Mouse (Mus musculus) liver, postnatal 0 days (tissue): ENCODE results near the gene Rgl2. TPM values are rescaled to one million over a fixed set of nuclear protein-coding genes. Genes with fewer than 3 reads are reported as not detected.

Experiments
- ATAC-seq: fragments of 200-750 bp; cut with Nextera tagmentation; 2 replicates; pipeline ENCODE4 v1.8.0; 2017; ENCODE audit warnings: mild to moderate bottlenecking, moderate library complexity
- DNase-seq: peaks from one replicate; pipeline ENCODE4 v3.0.0-alpha.2; 2016
- H3K27ac ChIP-seq: fragments of 300-500 bp; sonication (generic); 2 replicates; pipeline ENCODE4 v1.5.1; 2014; ENCODE audit warnings: antibody characterized with exemption, moderate library complexity, mild to moderate bottlenecking, low read depth
- H3K27me3 ChIP-seq: fragments of 300-500 bp; sonication (generic); 2 replicates; pipeline ENCODE4 v1.6.1; 2014; ENCODE audit warnings: low read length, control low read depth, mixed read lengths; ENCODE audit not compliant: insufficient read depth
- H3K36me3 ChIP-seq: fragments of 300-500 bp; sonication (generic); replicated peaks from 2 replicates; pipeline ENCODE4 v1.6.1; 2014; ENCODE audit warnings: mild to moderate bottlenecking, control low read depth, low read length, moderate library complexity, mixed read lengths; ENCODE audit not compliant: insufficient read depth
- H3K4me1 ChIP-seq: fragments of 300-500 bp; sonication (generic); 2 replicates; pipeline ENCODE4 v1.6.1; 2014; ENCODE audit warnings: antibody characterized with exemption, mild to moderate bottlenecking, control low read depth; ENCODE audit not compliant: insufficient read depth
- H3K4me2 ChIP-seq: fragments of 300-500 bp; sonication (generic); 2 replicates; pipeline ENCODE4 v1.6.1; 2014; ENCODE audit warnings: low read depth, mild to moderate bottlenecking, low read length, moderate library complexity, mixed read lengths
- H3K4me3 ChIP-seq: fragments of 300-500 bp; sonication (generic); 2 replicates; pipeline ENCODE4 v1.5.1; 2014; ENCODE audit warnings: low read depth, low read length
- H3K9ac ChIP-seq: fragments of 300-500 bp; sonication (generic); replicated peaks from 2 replicates; pipeline ENCODE4 v1.6.1; 2014; ENCODE audit warnings: mild to moderate bottlenecking, moderate library complexity
- H3K9me3 ChIP-seq: fragments of 300-500 bp; sonication (generic); 2 replicates; pipeline ENCODE4 v1.6.1; 2016; ENCODE audit warnings: mild to moderate bottlenecking, control low read depth, low read length, mixed read lengths
- CTCF ChIP-seq: sonication (generic); IDR thresholded peaks from 2 replicates; pipeline ENCODE4 v1.5.1; 2016; ENCODE audit warnings: antibody characterized with exemption, low read depth
- EP300 ChIP-seq: IDR thresholded peaks from 2 replicates; pipeline ENCODE4 v1.6.1; 2016; ENCODE audit warnings: antibody characterized with exemption, low read depth, mild to moderate bottlenecking
- WGBS: fragments of 180-500 bp; shearing (Covaris S2); extraction: QIAGEN DNeasy Blood & Tissue Kit; methylation state at CpG from one replicate; pipeline ENCODE4 v1.1.7; 2014; ENCODE audit not compliant: insufficient replicate concordance; 5-methylcytosine and 5-hydroxymethylcytosine counted together
- polyA plus RNA-seq: library from polyadenylated mRNA; unstranded; fragments of >200 nt; fragmentation: Nextera tagmentation; extraction: Ambion mirVana; gene quantifications from 2 replicates; pipeline ENCODE4 v1.2.1, GENCODE M21; 2015

Rgl2 gene
- polyA plus RNA-seq, 1 experiment from 2014 or later, result 6.8 TPM

DNA sequence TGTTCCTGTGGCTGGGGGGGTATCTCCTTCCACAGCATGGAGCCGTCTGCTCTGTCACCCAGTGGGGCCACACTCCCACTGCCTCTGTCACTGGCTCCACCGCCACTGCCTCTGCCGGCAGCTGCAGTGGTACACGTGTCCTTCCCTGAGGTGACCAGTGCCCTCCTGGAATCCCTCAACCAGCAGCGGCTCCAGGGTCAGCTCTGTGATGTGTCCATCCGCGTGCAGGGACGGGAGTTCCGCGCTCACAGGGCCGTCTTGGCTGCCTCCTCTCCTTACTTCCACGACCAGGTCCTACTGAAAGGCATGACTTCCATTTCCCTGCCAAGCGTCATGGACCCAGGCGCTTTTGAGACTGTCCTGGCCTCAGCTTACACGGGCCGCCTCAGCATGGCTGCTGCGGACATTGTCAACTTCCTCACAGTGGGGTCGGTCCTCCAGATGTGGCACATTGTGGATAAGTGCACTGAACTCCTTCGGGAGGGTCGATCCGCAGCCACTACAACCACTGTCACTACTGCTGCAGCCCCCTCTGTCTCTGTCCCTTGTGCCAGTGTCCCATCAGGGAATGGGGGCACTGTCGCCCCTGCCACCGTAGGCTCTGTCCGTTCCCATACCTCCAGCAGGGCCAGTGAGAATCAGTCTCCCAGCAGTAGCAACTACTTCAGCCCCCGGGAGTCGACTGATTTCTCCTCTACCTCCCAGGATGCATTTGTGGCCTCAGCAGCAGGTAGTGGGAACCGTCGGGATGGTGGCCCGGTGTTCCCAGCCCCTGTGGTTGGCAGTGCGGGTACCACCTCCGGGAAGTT, 12.3 kb upstream of the Rgl2 start:
- Histone ChIP-seq H3K27ac (no peak overlapping the region), H3K4me1 (peaks cover 27% of the 10 kb centered on the region), H3K4me2 (peak overlapping the region; percentile 91), H3K4me3 (peak overlapping the region; percentile 73), H3K9me3 (no peaks in the 10 kb centered on the region), H3K9ac (peak overlapping the region; percentile 59), H3K36me3 (peaks cover 47% of the 10 kb centered on the region), H3K27me3 (no peaks in the 10 kb centered on the region)
- WGBS, result 84% methylated on average over 31 of the region's 31 CpGs
- ATAC-seq (no peak), DNase-seq (no peak)
- no peak for TF ChIP-seq CTCF
- TF ChIP-seq EP300, result no peak

DNA sequence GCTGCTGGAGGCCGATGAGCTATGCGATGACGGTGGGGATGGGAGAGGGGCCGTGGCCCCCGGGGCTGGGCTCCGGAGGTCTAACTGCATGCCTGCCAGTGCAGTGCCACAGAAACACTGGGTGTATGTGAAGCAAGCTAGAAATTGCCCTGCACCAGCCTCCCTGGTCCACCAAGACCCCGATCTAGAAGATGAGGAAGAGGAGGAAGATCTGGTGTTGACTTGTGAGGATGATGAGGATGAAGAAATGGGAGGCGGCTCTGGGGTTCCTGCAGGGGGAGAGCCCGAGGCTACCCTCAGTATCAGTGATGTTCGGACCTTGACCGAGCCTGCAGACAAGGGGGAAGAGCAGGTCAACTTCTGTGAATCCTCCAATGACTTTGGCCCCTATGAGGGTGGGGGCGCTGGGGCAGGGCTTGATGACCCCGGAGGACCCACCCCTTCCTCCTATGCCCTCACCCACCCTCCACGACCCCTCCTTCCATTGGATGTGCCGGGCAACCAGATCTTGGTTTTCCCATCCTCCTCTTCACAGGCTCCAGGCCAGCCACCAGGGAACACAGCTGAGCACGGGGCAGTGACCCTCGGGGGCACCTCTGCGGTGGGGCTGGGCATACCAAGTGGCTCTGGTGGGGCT, 11.6 kb upstream of the Rgl2 start:
- Histone ChIP-seq H3K4me3 (no peak overlapping the region), H3K27me3 (no peaks in the 10 kb centered on the region), H3K27ac (no peak overlapping the region), H3K9me3 (no peaks in the 10 kb centered on the region), H3K36me3 (peaks cover 45% of the 10 kb centered on the region), H3K4me1 (peaks cover 27% of the 10 kb centered on the region), H3K9ac (no peak overlapping the region), H3K4me2 (no peak overlapping the region)
- DNase-seq (no peak), ATAC-seq (no peak)
- WGBS, result 84% methylated on average over 18 of the region's 18 CpGs
- no peak for TF ChIP-seq EP300
- TF ChIP-seq CTCF, result no peak

DNA sequence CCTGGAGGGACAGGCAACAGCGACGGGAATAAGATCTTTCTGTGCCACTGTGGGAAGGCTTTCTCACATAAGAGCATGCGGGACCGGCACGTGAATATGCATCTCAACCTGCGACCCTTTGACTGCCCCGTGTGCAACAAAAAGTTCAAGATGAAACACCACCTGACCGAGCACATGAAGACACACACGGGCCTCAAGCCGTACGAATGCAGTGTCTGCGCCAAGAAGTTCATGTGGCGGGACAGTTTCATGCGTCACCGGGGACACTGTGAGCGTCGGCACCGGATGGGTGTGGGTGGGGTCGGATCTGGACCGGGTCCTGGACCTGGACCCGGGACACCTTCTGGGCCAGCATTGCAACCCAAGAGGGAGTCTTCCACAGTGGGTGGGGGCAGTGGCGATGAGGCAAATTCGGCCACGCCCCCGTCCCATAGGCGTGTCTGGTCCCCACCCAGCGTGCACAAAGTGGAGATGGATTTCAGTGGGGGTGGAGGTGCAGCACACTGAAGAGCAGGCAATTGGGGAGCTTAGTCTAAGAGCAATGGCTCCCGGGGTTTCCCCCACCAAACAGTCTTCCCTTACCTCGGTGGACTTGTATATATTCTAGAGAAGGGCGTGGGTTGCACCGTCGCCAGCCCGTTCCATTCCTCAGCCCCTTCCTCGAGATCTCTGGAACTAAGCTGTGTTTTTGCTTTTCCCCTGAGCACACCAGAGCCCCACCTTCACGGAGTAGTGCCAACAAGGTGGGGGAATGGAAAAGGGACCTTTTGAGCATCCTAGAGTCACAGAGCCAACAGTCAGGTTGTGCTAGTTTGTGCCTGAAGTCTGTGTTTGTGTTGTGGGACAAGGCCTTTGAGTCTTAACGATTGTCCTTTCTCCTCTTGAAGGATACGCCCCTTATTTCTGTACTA, 10.8 kb upstream of the Rgl2 start:
- peak overlapping the region; percentile 84 for H3K4me3 ChIP-seq
- H3K4me2 ChIP-seq, result peak overlapping the region; percentile 83
- ATAC-seq (no peak), DNase-seq (peak; percentile 63)
- WGBS, result 59% methylated on average over 37 of the region's 37 CpGs
- H3K36me3 ChIP-seq, result peaks cover 41% of the 10 kb centered on the region
- H3K9ac ChIP-seq, result peak overlapping the region; percentile 80
- no peak for TF ChIP-seq EP300
- peak overlapping the region; percentile 94 for H3K27ac ChIP-seq
- H3K4me1 ChIP-seq, result peaks cover 27% of the 10 kb centered on the region
- H3K27me3 ChIP-seq, result no peaks in the 10 kb centered on the region
- no peaks in the 10 kb centered on the region for H3K9me3 ChIP-seq

DNA sequence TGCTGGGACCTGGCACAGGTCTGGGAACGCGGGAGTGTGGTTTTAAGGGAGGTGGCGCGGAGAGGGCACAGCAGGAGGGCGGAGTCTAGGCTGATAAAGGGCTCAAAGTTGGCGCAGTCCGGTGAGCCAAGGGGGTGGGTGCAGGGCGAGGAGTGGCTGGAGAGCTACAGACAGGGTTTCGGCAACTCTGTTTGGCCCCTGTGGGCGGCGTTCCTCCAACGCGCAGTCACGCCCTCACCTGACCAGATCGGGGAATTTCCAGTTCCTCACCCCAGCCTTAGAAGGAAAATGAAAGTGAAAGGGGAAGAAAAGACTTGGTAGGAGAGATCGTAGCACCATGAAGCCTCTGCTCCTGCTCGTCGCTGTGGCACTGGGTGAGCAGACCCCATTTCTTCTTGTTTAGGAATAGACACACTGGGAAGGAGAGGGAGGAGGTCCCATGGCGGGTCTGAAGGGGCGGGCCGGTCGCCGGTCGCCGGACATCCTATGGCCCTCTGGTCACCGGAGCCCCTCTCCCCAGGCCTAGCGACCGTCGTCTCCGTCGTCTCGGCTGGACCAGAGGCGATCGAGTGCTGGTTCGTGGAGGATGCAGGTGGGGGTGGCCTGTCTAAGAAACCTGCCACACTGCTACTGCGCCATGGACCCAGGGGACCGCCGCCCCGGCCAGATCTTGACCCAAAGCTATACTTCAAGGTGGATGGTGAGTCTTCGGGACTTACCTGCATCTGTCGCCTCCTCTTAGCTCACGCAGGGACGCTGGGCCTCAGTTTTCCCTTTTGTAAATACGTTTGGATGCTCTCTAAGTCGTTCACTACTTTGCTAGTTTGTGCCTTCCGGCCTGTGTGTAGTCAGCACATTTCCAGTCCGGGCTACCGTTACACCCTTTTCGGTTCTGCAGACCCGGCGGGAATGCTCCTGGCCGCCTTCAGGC, 9.7 kb upstream of the Rgl2 start:
- Histone ChIP-seq H3K9me3 (no peaks in the 10 kb centered on the region), H3K4me3 (peak overlapping the region; percentile 84), H3K27ac (peak overlapping the region; percentile 94), H3K27me3 (no peaks in the 10 kb centered on the region), H3K36me3 (peaks cover 32% of the 10 kb centered on the region), H3K9ac (peak overlapping the region; percentile 80), H3K4me1 (peaks cover 27% of the 10 kb centered on the region), H3K4me2 (peak overlapping the region; percentile 83)
- peak; percentile 65 for TF ChIP-seq CTCF
- 0 out of 2 replicates have a peak, but pooled peaks have one; percentile 30 for TF ChIP-seq EP300
- under 1% methylated on average over 51 of the region's 52 CpGs for WGBS
- DNase-seq (peak; percentile 90), ATAC-seq (peak; percentile 49)

- Histone ChIP-seq H3K9ac (peak overlapping the region; percentile 80), H3K27ac (peak overlapping the region; percentile 94), H3K4me2 (peak overlapping the region; percentile 83), H3K4me3 (peak overlapping the region; percentile 84), H3K27me3 (no peaks in the 10 kb centered on the region), H3K9me3 (no peaks in the 10 kb centered on the region), H3K36me3 (peaks cover 31% of the 10 kb centered on the region), H3K4me1 (peaks cover 22% of the 10 kb centered on the region)
- ATAC-seq (peak; percentile 20; the same call in 1 of the 2 replicates), DNase-seq (peak; percentile 91)
- TF ChIP-seq EP300 (no peak), CTCF (peak; percentile 97)
- under 1% methylated on average over 36 of the region's 36 CpGs for WGBS
Observed at GRCm38 (mm10) chr17:33920282-33921097, 8.9 kb upstream of the Rgl2 start.
